Mouse (Mus musculus) E14TG2a.4 (cell line): ENCODE results near the gene Leo1.

Source experiments
- CTCF ChIP-seq: conservative IDR thresholded peaks from 2 replicates; pipeline ENCODE4 v1.5.1; 2014; ENCODE audit warnings: low read length
- POU5F1 ChIP-seq: IDR thresholded peaks from 2 replicates; pipeline ENCODE4 v1.6.1; 2014; ENCODE audit warnings: low read length, borderline replicate concordance

DNA sequence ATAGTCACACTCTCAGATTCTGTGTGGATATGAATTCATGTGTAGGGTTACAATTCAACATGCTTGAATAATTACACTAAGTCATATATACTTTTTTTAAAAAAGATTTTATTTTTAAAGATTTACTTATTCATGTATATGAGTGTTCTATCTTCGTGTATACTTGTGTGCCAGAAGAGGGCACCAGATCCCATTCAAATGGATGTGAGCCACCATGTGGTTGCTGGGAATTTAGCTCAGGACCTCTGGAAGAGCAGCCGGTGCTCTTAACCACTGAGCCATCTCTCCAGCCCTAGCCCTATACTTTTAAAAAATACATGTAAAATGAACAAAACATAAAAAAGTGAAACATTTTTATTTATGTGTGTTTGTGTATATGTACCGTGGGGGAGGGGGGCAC, 26.3 kb downstream of the Leo1 start:
- peak; percentile 37 for TF ChIP-seq CTCF
- TF ChIP-seq POU5F1, result no peak
